Mouse (Mus musculus) embryonic facial prominence, embryonic 15.5 days (tissue): ENCODE results near the gene Tas2r105. TPM values are rescaled to one million over a fixed set of nuclear protein-coding genes. Genes with fewer than 3 reads are reported as not detected.

Experiments
- ATAC-seq: fragments of 200-750 bp; cut with Nextera tagmentation; 2 replicates; pipeline ENCODE4 v1.8.0; 2017; ENCODE audit warnings: low read depth, moderate TSS enrichment; ENCODE audit not compliant: insufficient number of reproducible peaks, low FRiP score, low TSS enrichment
- H3K27ac ChIP-seq: fragments of 300-500 bp; sonication (generic); replicated peaks from 2 replicates; pipeline ENCODE4 v1.5.1; 2015; ENCODE audit warnings: mild to moderate bottlenecking, inconsistent platforms
- H3K27me3 ChIP-seq: fragments of 300-500 bp; sonication (generic); 2 replicates; pipeline ENCODE4 v1.6.1; 2015; ENCODE audit warnings: inconsistent platforms
- H3K36me3 ChIP-seq: fragments of 300-500 bp; sonication (generic); 2 replicates; pipeline ENCODE4 v1.6.1; 2015; ENCODE audit warnings: mild to moderate bottlenecking, inconsistent platforms
- H3K4me1 ChIP-seq: fragments of 300-500 bp; sonication (generic); 2 replicates; pipeline ENCODE4 v1.6.1; 2015; ENCODE audit warnings: inconsistent platforms
- H3K4me2 ChIP-seq: fragments of 300-500 bp; sonication (generic); replicated peaks from 2 replicates; pipeline ENCODE4 v1.6.1; 2015; ENCODE audit warnings: mild to moderate bottlenecking, inconsistent platforms
- H3K4me3 ChIP-seq: fragments of 300-500 bp; sonication (generic); replicated peaks from 2 replicates; pipeline ENCODE4 v1.5.1; 2015; ENCODE audit warnings: mild to moderate bottlenecking, inconsistent platforms
- H3K9ac ChIP-seq: fragments of 300-500 bp; sonication (generic); 2 replicates; pipeline ENCODE4 v1.6.1; 2015; ENCODE audit warnings: inconsistent platforms
- H3K9me3 ChIP-seq: fragments of 300-500 bp; sonication (generic); replicated peaks from 2 replicates; pipeline ENCODE4 v1.6.1; 2016; ENCODE audit warnings: inconsistent platforms
- WGBS: fragments of 180-500 bp; shearing (Covaris S2); methylation state at CpG from one replicate; pipeline ENCODE4 v1.1.7; 2015; 5-methylcytosine and 5-hydroxymethylcytosine counted together
- polyA plus RNA-seq: library from polyadenylated mRNA; unstranded; fragments of >200 nt; fragmentation: Nextera tagmentation; extraction: Ambion mirVana; gene quantifications from 2 replicates; pipeline ENCODE4 v1.2.1, GENCODE M21; 2015

The Tas2r105 gene
- not detected in 2 replicates for polyA plus RNA-seq

- Histone ChIP-seq H3K4me3 (no peak within 1 kb of the TSS), H3K27me3 (no peaks in the 10 kb centered on the region), H3K9ac (no peak within 1 kb of the TSS), H3K4me1 (no peaks in the 10 kb centered on the region), H3K36me3 (no peaks in the 10 kb centered on the region), H3K9me3 (no peaks in the 10 kb centered on the region), H3K27ac (no peak within 1 kb of the TSS), H3K4me2 (no peak within 1 kb of the TSS)
- WGBS = 68% methylated on average over 1 of the region's 1 CpGs
- ATAC-seq = no peak
These were observed at the start of gene Tas2r105 for GRCm38 (mm10) chr6:131687395-131687794. TSS of gene Tas2r105 (minus strand) at chr6:131687495.

GRCm38 (mm10) chr6:131712803-131713202, 25.5 kb upstream of the Tas2r105 start:
- Histone ChIP-seq H3K27me3 (no peaks in the 10 kb centered on the region), H3K4me3 (no peak overlapping the region), H3K36me3 (no peaks in the 10 kb centered on the region), H3K9me3 (peaks cover 11% of the 10 kb centered on the region; the same call in 1 of the 2 replicates), H3K9ac (no peak overlapping the region), H3K4me2 (no peak overlapping the region), H3K27ac (no peak overlapping the region), H3K4me1 (no peaks in the 10 kb centered on the region)
- no peak for ATAC-seq
- WGBS = 48% methylated on average over 7 of the region's 7 CpGs

DNA sequence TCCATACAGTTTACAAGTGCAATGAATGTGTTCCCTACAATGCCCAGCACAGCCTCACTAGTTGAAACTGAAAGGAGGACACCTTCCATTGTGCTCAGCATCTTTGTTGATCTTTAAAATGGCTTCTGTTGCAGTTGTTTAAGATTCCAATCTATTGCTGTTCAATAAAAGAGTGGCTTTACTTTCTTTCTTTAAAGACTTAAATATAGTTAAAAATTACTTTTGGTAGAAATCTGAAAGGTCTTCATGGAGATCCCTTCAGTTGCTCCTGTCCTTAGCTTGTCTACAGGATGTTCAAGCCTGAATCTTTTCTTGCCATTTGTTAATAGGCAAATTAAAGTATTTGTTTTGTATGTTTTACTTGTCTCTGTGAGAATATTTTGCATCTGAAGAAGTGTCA, 2.7 kb upstream of the Tas2r105 start, which contains the start of gene Tas2r114:
TSS of gene Tas2r114 (minus strand) at position 101 of the 400 bp plus-strand sequence.
- Histone ChIP-seq H3K36me3 (no peaks in the 10 kb centered on the region), H3K4me2 (no peak within 1 kb of the TSS), H3K27ac (no peak within 1 kb of the TSS), H3K27me3 (no peaks in the 10 kb centered on the region), H3K4me1 (no peaks in the 10 kb centered on the region), H3K4me3 (no peak within 1 kb of the TSS), H3K9me3 (no peaks in the 10 kb centered on the region), H3K9ac (no peak within 1 kb of the TSS)
- ATAC-seq = no peak

DNA sequence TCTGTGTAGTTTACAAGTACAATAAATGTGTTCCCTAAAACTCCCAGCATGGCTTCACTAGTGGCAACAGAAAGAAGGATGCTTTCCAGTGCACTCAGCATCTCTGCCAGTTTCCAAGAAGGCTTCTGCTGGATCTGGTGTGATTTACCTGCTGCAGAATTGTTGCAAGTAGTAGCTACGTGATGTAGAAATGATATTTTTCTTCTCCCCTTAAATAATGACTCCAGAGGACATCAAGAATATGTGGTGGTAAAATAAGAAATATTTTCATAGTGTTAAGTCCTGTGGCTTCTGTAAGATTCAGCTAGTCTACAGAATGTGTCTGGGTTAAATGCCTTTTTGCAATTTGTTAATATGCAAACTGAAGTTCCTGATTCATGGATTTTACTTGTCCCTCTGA, 1.7 kb downstream of the Tas2r105 start, which contains the start of gene Tas2r104:
TSS of gene Tas2r104 (minus strand) at position 101 of the 400 bp plus-strand sequence.
- no peak for ATAC-seq
- 68% methylated on average over 1 of the region's 1 CpGs for WGBS
- Histone ChIP-seq H3K27ac (no peak within 1 kb of the TSS), H3K36me3 (no peaks in the 10 kb centered on the region), H3K4me1 (no peaks in the 10 kb centered on the region), H3K4me3 (no peak within 1 kb of the TSS), H3K9ac (no peak within 1 kb of the TSS), H3K4me2 (no peak within 1 kb of the TSS), H3K27me3 (no peaks in the 10 kb centered on the region), H3K9me3 (no peaks in the 10 kb centered on the region)

DNA sequence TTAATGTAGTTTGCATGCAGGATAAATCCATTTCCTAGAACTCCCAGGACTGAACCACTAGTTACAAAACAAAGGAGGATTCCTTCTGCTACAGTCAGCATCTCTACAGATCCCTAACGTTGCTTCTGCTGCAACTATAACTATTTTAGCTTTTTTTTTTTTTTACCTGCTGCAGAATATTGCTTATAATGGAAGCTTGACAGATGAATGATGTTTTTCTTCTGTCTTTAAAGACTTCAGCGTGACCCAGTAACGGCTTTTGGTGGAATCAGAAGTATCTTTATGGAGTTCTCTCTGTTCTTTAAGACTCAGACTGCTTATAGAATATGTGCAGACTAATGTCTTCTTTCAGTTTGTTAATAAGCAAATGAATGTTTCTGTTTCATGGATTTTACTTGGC, 8.5 kb downstream of the Tas2r105 start, which contains the start of gene Tas2r106:
TSS of gene Tas2r106 (minus strand) at position 101 of the 400 bp plus-strand sequence.
- WGBS = 76% methylated on average over 3 of the region's 3 CpGs
- H3K9ac ChIP-seq = no peak within 1 kb of the TSS

DNA sequence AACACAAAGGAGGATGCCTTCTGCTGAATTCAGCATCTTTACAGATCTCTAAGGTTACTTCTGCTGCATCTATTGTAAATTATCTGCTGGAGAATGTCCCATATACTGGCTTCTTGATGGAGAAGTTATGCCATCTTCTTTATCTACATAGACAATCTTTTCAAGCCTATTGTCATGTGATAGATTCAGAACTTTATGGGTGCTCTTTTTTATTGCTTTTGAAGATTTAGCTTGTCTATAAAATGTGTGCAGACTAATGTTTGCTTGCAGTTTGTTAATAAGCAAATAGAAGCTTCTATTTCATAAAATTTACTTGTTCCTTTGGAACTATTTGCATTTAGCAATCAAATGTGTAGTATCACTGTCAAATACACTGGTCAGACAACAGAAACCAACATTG, 27.2 kb downstream of the Tas2r105 start, which contains the start of gene Tas2r107:
TSS of gene Tas2r107 (minus strand) at position 101 of the 400 bp plus-strand sequence.
- H3K4me1 ChIP-seq = no peaks in the 10 kb centered on the region
- no peaks in the 10 kb centered on the region for H3K36me3 ChIP-seq

More for the DNA sequence above, 8.5 kb downstream of the Tas2r105 start, which contains the start of gene Tas2r106:
- Histone ChIP-seq H3K4me2 (no peak within 1 kb of the TSS), H3K36me3 (no peaks in the 10 kb centered on the region), H3K27me3 (no peaks in the 10 kb centered on the region), H3K27ac (no peak within 1 kb of the TSS), H3K9me3 (no peaks in the 10 kb centered on the region), H3K4me3 (no peak within 1 kb of the TSS), H3K4me1 (no peaks in the 10 kb centered on the region)
- ATAC-seq = no peak

More for the DNA sequence above, 27.2 kb downstream of the Tas2r105 start, which contains the start of gene Tas2r107:
- Histone ChIP-seq H3K9me3 (no peaks in the 10 kb centered on the region), H3K9ac (no peak within 1 kb of the TSS), H3K27ac (no peak within 1 kb of the TSS), H3K27me3 (no peaks in the 10 kb centered on the region), H3K4me3 (no peak within 1 kb of the TSS), H3K4me2 (no peak within 1 kb of the TSS)
- no peak for ATAC-seq

Other genes with a start within 250 kb of the Tas2r105 start
- gene 5430401F13Rik, start 201.1 kb downstream of the Tas2r105 start, polyA plus RNA-seq = 1.1 and 5.4 TPM in 2 replicates
- 0.76 and 10.8 TPM in 2 replicates for gene Gm6619, start 201.1 kb downstream of the Tas2r105 start, polyA plus RNA-seq
- gene Tas2r130, start 56.6 kb downstream of the Tas2r105 start, polyA plus RNA-seq = not detected in 2 replicates
- not detected in 2 replicates for gene Tas2r107, start 27.3 kb downstream of the Tas2r105 start, polyA plus RNA-seq
- not detected in 2 replicates for gene Tas2r106, start 8.6 kb downstream of the Tas2r105 start, polyA plus RNA-seq
- gene Tas2r104, start 1.8 kb downstream of the Tas2r105 start, polyA plus RNA-seq = not detected in 2 replicates
- gene Tas2r114, start 2.6 kb upstream of the Tas2r105 start, polyA plus RNA-seq = not detected in 2 replicates